Mouse (Mus musculus) adrenal gland, postnatal 36 days (tissue): Measurements from ENCODE around the gene Ppp1r9a. TPM values are rescaled to one million over a fixed set of nuclear protein-coding genes. Genes with fewer than 3 reads are reported as not detected.

Experiments
- DNase-seq, 2 experiments: peaks; one replicate each; pipeline ENCODE4 v3.0.0; 2021; ENCODE audit warnings: mixed read lengths in 1 of 2
- total RNA-seq, 2 experiments: library from RNA; stranded (reverse); gene quantifications; 2 replicates each; pipeline ENCODE4 v1.2.3; 2021

The Ppp1r9a gene
- total RNA-seq, 2 experiments from 2014 or later = 42.2 to 45.8 TPM

DNA sequence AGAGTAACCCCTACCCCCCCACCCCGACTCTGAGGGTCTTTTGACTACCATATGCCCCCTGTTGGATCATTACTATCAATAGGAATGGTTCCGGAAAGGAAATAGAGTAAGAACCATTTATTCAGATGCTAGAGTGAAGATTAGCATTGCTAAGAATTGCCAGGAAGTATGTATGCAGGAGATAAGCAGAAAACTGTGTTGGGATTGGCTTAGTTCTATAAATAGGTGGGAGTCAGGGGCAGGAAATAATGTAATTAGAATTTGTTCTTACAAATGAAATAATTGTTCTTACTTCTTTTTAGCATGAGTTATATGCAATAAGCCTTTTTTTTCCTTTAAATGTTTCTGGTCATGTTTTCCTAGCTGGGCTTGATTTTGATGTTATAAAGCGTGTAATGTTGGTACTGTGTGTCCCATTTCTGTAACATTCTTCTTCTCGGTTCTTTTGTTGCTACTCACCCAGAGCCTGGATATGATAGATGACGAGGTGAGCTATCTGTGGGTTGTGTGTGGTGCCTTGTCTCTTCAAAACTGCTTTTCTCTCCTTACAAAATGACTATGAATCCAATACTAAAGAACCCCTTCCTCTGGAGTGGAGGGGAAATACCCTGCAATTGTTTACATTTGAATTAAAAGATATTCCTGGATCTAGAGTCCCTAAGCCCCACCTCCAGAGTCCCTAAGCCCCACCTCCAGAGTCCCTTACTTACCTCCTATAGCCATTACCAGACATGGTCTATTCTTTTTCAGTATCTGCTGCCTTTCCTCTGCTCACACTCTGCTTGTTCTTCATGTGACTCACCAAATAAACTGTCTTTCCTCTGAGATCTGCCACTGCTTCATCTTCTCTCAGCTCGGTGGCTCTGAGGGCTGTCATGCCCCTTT is 254.1 kb downstream of the Ppp1r9a start:
- DNase-seq = no peak

DNA sequence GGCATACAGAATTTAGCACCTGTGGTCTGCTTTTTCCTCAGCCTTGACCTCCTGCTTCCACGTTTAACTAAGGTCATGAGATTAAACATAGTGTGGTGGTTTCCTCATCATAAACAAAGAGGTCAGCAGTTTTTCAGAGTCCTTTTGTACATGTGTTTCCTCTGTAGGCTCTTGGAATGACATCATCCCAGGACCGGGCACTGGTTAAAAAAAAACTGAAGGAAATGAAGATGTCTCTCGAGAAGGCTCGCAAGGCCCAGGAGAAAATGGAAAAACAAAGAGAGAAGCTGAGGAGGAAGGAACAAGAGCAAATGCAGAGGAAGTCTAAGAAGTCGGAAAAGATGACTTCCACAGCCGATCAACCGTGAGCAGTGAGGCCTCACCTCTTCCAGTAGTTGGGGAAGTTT is 256.7 kb downstream of the Ppp1r9a start:
- no peak for DNase-seq

- no peak for DNase-seq
Observed at GRCm38 (mm10) chr6:5162052-5162451, 259.3 kb downstream of the Ppp1r9a start.

DNA sequence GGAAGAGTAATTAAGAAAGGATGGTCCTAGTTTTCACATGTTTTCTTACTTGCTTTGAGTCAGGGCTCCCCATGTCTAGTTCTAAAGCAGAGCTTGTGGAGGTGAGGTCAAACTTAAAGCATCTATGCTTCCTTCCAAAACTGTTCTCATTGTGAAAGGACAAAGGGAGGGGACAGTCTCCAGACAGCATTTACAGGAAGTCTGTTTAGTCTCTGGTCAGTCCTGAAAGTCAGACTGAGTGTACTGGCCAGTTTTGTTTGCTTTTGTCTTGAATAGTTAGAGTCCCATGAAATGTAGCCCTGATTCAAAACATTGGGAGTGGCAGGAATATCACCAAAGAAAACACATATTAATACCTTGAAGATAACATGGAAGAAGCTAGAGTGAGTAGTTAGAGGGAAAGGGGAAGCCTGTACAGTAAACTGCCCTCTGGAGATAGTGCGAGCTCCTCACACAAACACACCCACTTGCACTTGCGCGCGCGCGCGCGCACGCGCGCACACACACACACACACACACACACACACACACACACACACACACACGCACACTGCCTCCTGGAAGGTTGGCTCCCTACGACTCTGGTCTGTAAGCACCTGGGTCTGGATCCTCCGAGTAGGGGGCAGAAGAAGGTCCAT is 260.9 kb downstream of the Ppp1r9a start:
- DNase-seq = no peak

GRCm38 (mm10) chr6:5164855-5165254 is 262.1 kb downstream of the Ppp1r9a start:
- no peak for DNase-seq

- DNase-seq = no peak
Observed at GRCm38 (mm10) chr6:5167051-5167677, 264.4 kb downstream of the Ppp1r9a start.

GRCm38 (mm10) chr6:5168158-5168557 is 265.4 kb downstream of the Ppp1r9a start:
- no peak for DNase-seq

- DNase-seq = no peak
Observed at GRCm38 (mm10) chr6:5171418-5171817, 268.7 kb downstream of the Ppp1r9a start.

DNA sequence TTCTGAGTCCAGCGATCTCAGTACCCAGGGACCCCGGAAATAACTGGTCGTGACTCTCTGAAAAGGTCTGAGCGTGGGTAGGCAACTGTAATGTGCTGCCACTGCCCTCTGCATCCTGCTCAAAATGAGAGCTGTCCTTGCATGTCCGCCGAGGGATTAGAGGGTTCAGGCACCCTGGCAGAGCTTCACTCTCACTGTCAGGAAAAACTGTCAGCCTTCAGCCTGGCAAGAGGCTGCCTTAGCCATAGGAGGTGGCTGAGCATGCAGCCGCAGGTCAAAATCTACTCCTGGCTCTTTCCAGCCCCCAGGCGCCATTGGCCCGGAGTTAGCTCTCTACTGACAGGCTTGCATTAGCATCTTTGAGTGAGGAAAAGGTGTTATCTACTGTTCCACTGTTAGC is 269.9 kb downstream of the Ppp1r9a start:
- no peak for DNase-seq

DNA sequence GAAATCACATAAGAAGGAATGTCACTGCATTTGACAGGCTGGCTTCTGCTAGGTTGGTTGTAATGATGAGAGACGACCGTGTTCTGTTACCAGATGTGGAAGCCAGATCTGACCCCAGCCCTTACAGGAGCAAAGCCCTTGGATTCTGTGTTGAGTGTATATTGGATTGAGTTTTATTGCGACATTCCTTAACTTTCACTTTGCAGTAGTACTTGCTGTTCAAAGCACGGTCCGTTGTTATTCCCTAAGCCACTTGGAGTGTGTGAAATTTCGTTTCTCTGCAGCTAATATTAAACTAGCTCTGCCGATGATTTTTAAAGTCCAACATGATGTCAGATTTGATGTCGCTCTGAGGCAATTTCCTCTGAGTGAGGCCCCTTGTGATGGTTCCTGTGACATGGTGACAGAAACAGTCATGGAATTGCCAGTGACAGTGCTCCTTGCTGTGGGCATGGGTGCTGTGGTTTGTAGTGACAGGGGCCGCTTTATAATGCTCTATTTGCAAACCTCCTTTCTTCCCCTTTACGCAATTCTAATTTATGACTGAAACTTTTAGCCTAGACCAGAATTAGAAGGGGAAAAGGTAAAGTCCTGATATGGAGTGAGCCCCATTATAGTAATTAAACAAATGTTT is 271.6 kb downstream of the Ppp1r9a start:
- no peak for DNase-seq

DNA sequence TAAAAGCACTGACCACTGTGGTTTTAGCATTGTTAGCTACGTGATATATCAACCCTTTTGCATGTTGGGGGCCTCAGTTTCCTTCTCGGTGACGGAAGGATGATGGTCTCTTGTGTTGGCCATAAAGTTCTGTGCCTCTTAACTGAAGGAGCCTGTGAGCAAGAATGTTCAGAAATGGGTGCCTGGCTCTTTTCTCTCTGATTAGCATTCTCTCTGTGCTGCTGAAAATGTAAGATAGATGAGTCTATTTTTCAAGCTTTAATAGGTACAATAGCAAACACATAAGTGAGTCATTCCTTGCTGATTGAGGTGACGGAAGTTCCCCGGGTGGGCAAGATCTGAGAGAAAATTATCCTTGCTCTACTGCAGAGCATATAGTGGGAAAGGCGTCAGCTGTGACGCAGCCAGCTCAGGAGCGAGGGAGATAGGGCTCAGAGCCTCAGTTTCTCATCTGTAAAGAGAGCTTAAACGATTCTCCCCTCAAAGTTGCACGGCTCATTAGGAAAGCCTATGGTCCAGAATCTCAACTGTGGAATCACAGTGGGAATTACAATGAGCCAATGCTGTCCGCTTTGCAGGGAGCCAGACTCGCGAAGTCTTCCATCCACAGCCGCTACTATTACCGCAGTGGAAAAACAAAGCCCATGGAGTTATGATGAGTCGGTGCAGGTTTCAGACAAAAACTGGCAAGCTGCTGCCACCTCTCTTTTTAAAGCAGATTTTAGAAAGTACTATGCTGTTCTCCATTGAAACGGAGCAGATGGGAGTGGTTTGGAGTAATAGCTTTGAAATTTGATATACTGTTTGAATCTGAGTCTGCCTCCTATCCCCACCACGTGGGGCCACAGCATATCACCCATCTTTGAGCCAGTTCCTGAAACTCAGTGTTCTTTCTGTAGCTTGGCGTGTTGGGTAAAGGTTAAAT is 275.5 kb downstream of the Ppp1r9a start:
- DNase-seq = peak in 1 of 2 experiments; percentile 22

DNA sequence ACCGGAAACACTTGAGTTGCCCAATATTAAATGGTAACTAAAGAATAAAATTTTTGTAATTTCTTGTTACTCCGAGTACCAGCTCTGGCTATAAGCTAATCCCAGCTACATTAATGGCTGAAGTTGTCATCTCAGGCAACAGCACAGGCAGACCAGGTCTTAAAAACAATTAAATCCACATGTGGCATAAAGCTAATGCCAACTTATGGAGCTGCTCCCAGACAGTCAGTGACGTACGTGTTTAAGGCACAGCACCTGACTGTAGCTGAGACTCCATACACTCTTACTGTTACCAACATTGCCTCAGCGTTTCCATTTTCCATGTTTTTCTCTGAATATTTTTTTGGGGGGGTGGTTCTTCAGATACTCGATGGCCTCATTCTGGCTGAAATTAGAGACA is 276.5 kb downstream of the Ppp1r9a start:
- DNase-seq = no peak

- DNase-seq = no peak
Observed at GRCm38 (mm10) chr6:5180645-5181044, 277.9 kb downstream of the Ppp1r9a start.

DNA sequence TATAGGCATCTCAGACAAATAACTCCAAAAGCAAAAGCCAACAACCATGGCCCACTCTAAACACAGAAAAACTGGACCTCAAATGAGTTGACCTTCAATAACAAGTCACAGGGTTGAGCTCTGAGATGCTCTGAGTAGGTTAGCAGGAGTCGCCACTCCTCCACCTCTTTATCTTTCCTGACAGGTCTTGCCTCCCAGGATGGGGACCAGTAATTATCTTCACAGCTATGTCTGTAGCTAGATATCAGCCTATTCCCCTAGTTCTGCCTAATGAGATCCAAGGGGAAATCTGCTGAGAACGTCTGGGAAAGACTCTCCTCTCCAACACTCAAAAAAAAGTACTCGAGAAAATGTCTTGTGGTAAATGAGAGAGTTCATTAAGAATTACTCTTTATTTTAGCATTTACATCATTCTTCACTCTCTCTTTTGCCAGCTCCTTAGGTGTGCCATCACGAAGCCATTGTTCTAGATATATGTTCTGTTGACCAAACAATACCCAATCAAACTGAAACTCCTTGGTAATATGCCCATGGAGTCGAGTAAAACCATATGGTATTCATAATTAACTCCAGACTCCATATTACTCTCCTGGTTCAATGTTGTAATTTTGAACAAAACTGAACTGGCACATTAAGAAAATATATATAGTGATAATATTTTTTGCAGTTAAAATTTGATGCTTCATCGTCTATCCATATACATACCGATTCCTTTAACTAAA is 283.7 kb downstream of the Ppp1r9a start:
- DNase-seq = no peak

DNA sequence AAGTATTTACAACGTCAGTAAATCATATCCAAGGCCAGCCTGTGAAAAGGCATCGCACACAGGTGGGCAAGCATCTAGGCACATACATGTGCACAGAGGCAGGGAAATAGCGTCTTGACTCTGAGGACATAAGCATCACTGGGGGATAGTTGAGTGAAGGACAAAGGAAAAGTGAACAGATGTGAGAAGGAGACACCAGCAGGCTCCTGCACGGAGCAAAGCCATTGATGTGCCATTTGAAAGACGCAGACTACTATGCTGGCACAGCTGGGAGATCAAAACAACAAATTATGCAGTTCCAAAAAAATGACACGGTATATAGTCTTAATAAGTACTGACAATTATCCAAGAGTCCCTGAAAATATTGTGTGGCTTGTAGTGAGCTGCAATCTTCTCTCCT is 284.9 kb downstream of the Ppp1r9a start:
- no peak for DNase-seq

DNA sequence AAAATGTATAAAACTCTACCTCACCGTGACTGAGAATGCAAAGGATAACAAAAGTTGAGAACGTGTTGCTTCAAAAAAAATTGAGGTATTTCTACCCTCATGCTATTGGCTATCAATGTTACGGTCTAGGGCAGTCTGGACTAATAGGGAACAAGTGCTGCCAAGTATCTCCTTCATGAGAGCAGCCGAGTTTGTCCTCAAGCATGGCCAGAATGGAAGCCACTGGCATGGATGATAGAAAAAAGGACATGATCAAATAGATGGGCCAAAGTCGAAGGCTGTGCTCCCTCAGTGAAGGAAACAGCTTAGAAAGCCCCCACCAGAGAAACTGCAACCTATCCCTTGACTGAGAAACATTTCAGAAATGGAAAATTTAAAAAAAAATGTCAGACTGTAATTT is 285.3 kb downstream of the Ppp1r9a start:
- no peak for DNase-seq

DNA sequence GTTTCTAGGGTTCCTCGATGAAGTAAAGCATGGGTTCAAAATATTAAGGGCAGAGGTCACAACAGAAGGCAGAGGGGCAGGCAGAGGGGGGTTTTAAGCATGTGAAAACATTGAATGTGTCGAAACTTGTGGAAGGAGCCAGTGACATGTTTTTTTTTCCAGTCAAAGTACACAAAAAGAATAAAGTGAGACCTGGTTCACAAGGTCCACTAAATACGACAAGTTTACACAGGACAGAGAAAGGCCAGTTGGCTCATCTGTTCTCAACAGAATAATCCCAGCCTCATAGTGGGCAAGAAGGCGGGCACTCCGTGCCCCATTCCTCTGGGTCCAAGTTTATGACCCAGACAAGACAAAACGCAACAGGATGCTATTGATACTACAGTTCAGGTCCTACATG is 286.2 kb downstream of the Ppp1r9a start:
- DNase-seq = no peak

DNA sequence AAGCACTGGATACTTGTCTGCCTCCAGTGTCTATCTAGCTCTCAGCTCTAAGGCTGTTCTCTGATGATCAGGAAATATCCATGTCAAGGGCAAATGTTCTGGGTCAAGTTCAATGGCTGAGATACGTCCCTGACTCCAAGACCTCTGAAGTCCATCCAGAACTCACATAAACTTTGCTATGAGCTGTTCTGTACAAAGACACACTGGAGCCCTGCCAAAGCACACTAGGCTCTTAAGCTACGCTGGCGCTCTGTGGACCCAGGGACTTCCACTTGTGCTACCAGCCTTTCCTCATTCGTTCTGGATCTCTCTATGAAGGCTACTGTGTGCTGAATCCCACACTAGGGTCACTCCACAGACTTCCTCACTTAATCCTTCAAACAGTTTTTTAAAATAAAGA is 286.8 kb downstream of the Ppp1r9a start:
- DNase-seq = peak; percentile 82 to 87

- no peak for DNase-seq
Observed at GRCm38 (mm10) chr6:5190761-5191160, 288.0 kb downstream of the Ppp1r9a start.

DNA sequence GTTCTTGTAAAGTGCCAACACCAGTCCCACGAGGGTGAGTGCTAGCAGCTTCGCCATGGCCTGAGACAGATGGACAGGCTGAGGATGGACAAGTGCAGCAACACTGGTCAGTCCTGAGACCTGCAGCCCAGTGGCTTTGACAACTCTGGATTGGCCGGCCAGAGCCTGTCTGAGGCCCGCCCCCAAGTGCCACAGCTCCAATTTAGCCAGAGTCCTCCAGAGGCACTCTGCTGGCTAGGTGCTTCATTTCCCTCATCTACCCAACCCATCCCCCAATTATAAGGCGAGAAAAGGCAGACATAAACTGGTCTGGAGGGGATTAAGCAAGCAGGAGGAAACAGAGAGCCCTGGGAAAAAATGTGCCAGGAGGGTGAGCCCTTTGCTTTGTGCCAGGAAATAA is 291.0 kb downstream of the Ppp1r9a start, which contains the start of gene Pon1:
Gene Pon1 (minus strand): TSS at position 254 of the 400 bp plus-strand sequence.
- peak in 1 of 2 experiments; percentile 22 for DNase-seq

GRCm38 (mm10) chr6:5198590-5198989 is 295.9 kb downstream of the Ppp1r9a start:
- no peak for DNase-seq
